Mouse (Mus musculus): ENCODE measurements around the gene Pex6. TPM values are rescaled to one million over a fixed set of nuclear protein-coding genes. Genes with fewer than 3 reads are reported as not detected.
A peak's percentile ranks its signal among the peaks of the same experiment; 100 is the strongest.

Pex6 gene
- 1 to 10 TPM; 2.9 to 4.0 TPM for polyA plus RNA-seq (2017; shearing (Covaris generic))

DNA sequence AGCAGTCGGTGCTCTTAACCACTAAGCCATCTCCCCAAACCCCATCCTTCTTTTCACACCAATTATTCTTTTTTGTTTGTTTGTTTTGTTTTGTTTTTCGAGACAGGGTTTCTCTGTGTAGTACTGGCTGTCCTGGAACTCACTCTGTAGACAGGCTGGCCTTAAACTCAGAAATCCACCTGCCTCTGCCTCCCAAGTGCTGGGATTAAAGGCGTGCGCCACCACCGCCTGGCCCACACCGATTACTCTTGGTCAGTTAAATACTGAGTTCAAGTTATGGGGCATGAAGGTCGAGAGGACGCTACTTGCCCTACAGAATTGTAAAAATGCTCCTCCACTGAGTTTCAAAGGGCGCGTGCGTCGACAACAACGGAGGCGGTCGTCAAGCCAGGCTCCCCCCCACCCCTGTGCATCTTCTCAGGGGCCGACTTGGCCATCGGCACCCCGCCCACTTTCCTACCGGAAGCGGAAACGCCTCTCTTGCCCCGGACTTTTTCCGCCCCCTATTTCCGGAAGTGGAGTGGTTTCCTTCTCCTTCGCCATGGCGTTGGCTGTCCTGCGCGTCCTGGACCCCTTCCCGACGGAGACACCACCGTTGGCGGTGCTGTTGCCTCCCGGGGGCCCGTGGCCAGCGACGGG lies at the start of gene Pex6:
Pex6 (plus strand) TSS at position 505 of the 639 bp plus-strand sequence.
- ATAC-seq, result peak; percentile 82

DNA sequence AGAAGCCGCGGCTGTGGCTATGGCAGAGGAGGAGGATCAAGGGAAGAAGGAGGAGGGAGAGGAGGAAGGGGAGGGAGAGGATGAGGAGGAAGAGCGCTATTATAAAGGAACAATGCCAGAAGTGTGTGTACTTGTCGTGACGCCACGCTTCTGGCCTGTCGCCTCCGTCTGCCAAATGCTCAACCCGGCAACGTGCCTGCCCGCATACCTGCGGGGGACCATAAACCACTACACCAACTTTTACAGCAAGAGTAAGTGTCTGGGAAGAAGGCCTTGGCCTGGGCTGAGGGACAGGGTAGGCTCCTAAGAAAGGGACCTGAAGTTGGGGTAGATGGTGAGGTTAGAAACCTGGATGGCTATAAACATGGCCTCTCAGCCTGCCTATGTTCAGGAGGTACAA lies 49.3 kb upstream of the Pex6 start:
- no peak for ATAC-seq

DNA sequence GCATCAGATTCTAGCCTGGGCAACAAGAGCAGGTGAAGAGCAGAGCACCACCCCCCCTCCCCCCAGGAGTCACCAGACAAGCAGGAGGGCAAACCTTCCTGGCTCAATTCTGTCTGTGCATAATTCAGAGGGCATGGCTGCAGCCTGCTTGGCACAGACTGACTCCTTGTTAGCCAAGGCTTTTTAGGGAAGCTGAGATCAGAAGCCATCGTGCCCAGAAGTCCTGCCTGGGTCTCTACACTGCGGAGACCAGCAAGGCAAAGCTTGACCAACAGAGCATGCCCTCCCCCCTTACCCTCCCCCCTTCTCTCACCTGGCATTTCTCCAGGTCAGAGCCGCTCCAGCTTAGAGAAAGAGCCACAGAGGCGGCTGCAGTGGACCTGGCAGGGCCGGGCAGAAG lies 48.5 kb upstream of the Pex6 start:
- no peak for ATAC-seq

- ATAC-seq, result no peak
These were observed 43.6 kb upstream of the Pex6 start for GRCm38 (mm10) chr17:46667712-46668111.

GRCm38 (mm10) chr17:46669911-46670310 lies 41.4 kb upstream of the Pex6 start:
- no peak for ATAC-seq

DNA sequence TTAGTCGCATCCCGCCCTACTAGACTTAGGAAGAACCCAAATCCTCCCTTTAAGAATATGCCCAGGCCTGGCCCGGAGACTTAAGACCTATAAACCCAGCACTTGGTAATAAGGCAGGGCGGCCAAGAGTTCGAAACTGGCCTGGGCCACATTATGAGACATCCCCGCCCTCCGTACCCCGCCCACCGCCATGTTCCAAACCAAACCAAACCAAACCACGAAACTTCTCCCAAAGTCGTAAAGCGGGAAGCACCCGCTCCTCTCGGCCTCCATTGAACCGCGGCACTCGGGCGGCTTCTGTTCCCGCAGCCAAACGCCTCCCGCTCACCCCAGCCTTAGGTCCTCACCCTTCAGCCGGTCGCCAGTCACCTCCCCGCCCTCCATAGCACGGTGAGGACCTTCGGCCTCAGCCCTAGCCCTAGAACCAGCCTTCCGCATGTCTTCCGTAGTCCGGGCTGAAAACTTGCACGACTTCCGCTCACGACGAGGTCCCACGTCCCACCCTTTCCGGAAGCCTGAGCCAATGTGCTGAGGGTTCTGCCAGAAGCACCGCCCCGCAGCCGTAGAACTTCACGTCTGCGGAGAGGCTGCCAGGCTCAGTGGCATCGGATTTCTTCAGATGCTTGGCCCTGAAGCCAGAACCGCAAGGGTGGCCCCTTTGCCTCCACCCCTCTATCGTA lies 37.3 kb upstream of the Pex6 start, which contains the start of gene Rrp36:
Rrp36 (minus strand) TSS at position 503 of the 680 bp plus-strand sequence.
- ATAC-seq, result peak; percentile 100

- ATAC-seq, result no peak
These were observed 36.6 kb upstream of the Pex6 start for GRCm38 (mm10) chr17:46674530-46675283.

DNA sequence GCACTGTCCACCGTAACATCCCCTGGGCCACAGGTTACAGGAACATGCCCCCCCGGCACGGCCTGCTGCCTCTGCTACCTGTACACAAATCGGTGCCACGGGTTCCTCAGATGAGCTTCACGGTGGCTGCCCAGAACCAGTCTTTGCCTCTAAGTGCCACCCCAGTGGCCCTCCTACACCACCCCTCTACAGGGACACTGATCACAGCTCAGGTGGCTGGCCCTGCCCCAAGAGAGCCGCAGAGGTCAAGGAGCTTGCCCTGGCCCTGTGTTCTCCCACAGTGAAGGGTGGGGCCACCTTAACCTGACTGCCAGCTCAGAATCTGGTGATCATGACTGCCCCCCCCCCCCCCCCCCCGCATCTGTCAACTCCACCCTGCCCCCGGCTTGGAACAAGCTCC lies 32.8 kb upstream of the Pex6 start, which contains the start of gene Mea1:
Mea1 (plus strand) TSS at position 378 of the 400 bp plus-strand sequence.
- ATAC-seq, result no peak

DNA sequence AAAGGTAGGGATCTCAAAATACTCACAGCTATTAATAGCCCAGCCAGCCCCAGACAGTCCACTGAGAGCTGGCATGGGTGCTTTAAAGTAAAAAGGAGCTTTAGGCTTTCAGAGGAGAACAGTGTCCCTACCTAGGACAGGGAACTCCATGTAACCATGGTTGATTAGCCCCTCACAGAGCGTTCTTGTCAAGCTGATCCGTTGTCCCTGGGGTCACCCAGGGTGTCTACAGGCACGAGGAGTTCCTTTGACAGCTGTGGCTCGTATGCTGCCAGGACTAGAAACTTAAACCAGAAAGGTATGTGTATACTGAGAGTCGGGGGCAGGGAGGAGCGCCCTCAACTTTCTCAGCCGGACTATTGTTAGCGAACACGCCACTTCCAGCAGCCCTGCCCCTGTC lies 32.4 kb upstream of the Pex6 start:
- no peak for ATAC-seq

DNA sequence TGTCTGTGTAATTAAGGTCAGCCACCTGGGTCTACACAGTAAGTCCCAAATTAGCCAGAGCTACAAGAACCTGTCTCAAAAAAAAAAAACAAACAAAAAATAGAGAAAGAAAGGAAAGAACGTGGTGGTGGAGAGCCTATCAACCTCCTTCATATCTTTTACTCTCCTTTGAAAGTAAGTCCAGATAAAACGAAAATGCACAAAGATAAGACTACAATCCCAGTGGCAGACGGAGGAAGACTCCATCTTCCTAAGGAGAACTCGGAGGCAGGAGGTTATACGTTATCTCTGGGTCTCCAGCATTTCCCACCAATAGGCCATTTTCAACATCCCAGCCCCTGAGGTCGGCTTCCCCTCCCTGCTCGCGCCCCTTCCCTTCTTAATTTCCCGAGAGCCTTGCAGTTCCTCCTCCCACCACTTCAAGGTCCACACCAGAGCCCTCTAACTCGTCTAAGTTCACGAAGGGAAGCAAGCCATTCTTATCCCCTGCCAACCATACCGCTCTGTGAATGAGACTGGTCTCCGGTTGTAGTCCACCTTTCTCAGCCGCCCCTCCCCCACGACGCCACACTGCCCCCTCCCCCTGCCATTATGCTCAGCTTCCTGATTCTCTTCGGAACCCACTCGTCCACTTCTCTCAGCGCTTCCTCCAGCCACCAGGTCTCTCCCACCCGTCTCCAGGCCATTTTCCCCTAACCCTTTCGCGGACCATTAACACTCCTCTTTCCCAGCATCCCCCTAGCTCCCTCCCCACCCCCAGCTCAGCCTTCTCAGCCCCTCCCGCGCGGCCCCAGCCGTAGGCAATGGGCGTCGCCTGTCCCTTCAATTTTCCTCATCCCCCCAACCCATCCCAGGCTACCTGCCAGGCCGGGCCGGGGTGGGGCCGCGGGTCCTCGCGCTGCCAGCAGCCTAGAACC lies 31.2 kb upstream of the Pex6 start:
- ATAC-seq, result no peak

DNA sequence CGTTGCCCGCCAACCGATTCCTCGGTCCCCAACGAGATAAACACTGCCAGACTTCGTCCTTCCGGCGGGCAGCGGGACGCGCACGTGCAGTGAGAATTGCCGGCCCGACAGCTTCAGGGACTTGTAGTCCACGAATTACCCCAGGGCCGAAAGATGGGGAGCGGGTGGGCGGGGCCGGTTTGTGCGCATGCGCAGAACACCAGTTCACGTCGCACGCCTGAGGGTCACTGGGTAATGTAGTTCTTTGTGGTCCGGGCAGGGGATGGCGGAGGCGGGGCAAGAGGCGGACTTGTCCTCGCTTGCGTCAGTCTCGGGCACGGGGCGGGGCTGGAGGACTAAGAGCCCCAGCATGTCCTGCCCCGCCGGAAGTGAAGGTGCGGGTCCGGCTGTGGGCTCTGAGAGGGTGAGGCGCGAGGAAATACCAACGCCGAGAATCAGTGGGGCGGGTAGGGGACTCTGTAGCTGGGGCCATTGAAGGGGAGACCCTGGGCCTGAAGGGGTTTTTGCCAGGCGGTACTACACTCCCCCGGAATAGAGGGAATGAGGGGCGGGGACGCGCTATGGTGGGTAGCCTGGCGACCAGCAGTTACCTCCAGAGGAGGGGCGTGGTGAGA lies 30.4 kb upstream of the Pex6 start, which contains the start of gene Klhdc3:
Klhdc3 (minus strand) TSS at position 155 of the 614 bp plus-strand sequence.
- ATAC-seq, result peak; percentile 98

DNA sequence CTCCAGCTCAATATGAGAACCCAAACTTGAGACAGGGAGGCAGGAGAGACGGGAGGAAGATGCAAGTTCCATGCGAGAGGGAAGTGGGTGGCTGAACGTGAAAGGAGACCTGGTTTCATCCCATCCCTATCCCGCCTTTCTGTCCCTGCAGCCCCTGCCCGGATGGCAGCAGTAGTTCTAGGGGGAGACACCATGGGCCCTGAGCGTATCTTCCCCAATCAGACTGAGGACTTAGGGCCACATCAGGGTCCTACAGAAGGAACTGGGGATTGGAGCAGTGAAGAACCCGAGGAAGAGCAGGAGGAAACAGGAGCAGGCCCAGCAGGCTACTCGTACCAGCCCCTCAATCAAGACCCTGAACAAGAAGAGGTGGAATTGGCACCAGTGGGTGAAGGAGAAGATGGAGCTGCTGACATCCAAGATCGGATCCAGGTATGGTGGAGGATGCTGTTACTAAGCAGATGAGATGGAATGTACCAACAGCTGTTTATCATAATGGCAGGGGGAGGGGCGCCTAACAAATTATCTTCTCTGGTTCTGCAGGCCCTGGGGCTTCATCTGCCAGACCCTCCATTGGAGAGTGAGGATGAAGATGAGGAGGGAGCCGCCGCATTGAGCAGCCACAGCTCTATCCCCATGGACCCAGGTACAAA lies 29.7 kb upstream of the Pex6 start:
- ATAC-seq, result no peak

- no peak for ATAC-seq
These were observed 28.4 kb upstream of the Pex6 start for GRCm38 (mm10) chr17:46682654-46683389.

DNA sequence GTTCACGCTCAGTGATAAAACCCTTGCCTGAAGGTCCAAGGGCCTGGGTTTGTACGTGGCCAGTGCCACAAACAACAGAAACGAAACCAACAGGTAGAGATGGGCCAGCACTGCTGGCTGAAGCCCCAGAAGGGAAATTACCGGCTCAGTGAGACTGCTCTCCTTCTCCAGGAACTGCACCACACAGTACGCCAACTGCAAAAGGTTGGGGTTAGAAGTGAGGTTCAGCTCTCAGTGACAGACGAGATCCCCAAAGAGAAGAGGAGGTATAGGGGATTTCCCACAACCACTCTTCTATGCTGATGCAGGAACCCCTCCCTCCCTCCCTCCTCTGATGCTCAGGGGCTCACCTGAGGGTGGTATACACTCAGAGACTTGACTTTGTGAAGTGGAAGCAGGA lies 25.4 kb upstream of the Pex6 start:
- peak; percentile 77 for ATAC-seq

DNA sequence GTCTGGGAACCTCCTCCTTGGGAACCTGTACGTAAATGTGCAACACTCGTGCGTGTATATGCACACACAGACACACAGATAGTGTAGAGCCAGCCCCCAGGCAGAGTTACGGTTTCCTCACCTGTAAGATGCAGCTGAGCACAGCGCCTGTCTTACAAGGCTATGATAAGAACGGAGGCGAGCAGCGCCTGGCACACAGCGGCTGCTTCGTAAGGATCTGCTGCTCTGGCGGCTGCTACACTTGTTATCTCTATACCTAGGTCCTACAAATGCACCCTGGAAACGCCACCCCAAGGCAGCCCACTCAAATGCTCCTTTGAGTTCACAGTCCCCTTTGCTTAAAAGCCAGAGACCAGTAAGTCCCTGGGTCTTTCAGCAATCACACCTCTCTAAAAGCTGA lies 20.6 kb upstream of the Pex6 start:
- ATAC-seq, result no peak

DNA sequence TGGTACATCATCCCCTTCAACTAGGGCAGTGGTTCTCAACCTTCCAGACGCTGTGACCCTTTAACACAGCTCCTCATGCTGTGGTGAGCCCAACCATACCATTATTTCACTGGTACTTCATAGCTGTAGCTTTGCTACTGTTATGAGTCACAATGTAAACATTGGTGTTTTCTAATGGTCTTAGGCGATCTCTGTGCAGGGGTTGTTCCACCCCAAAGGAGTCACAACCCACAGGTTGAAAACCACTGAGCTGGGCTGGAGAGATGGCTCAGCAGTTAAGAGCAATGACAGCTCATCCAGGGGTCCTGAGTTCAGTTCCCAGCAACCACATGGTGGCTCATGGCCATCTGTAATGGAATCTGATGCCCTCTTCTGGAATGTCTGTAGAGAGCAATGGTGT lies 19.9 kb upstream of the Pex6 start:
- ATAC-seq, result no peak

- ATAC-seq, result no peak
These were observed 16.7 kb upstream of the Pex6 start for GRCm38 (mm10) chr17:46694517-46695063.

- ATAC-seq, result no peak
These were observed 12.7 kb upstream of the Pex6 start for GRCm38 (mm10) chr17:46698515-46698914.

GRCm38 (mm10) chr17:46699245-46699644 lies 12.0 kb upstream of the Pex6 start:
- ATAC-seq, result no peak

- ATAC-seq, result no peak
These were observed 11.4 kb upstream of the Pex6 start for GRCm38 (mm10) chr17:46699912-46700311.

Data from activated CD4-positive, CD25-positive, alpha-beta regulatory T cell, adult 4 months (primary cell).